Mouse (Mus musculus) stomach, embryonic 16.5 days (tissue): ENCODE measurements around the gene Aspg. TPM values are rescaled to one million over a fixed set of nuclear protein-coding genes. Genes with fewer than 3 reads are reported as not detected.

Source experiments
- ATAC-seq: fragments of 200-750 bp; cut with Nextera tagmentation; 2 replicates; pipeline ENCODE4 v1.8.0; 2017; ENCODE audit warnings: moderate number of reproducible peaks, moderate TSS enrichment; ENCODE audit not compliant: insufficient read depth, low FRiP score
- H3K27ac ChIP-seq: fragments of 300-500 bp; sonication (generic); 2 replicates; pipeline ENCODE4 v1.5.1; 2014; ENCODE audit warnings: low read length
- H3K27me3 ChIP-seq: fragments of 300-500 bp; sonication (generic); 2 replicates; pipeline ENCODE4 v1.6.1; 2014; ENCODE audit warnings: low read length, control low read depth, mixed read lengths; ENCODE audit not compliant: control insufficient read depth, insufficient read depth
- H3K36me3 ChIP-seq: fragments of 300-500 bp; sonication (generic); 2 replicates; pipeline ENCODE4 v1.6.1; 2014; ENCODE audit warnings: low read length; ENCODE audit not compliant: control insufficient read depth, insufficient read depth
- H3K4me1 ChIP-seq: fragments of 300-500 bp; sonication (generic); 2 replicates; pipeline ENCODE4 v1.6.1; 2014; ENCODE audit warnings: low read length, control low read depth, mixed read lengths; ENCODE audit not compliant: control insufficient read depth, insufficient read depth
- H3K4me2 ChIP-seq: fragments of 300-500 bp; sonication (generic); 2 replicates; pipeline ENCODE4 v1.6.1; 2014; ENCODE audit warnings: low read depth, low read length, mixed read lengths
- H3K4me3 ChIP-seq: fragments of 300-500 bp; sonication (generic); replicated peaks from 2 replicates; pipeline ENCODE4 v1.5.1; 2014; ENCODE audit warnings: mild to moderate bottlenecking, low read length
- H3K9ac ChIP-seq: fragments of 300-500 bp; sonication (generic); 2 replicates; pipeline ENCODE4 v1.6.1; 2014; ENCODE audit warnings: low read length
- H3K9me3 ChIP-seq: fragments of 300-500 bp; sonication (generic); replicated peaks from 2 replicates; pipeline ENCODE4 v1.6.1; 2016; ENCODE audit warnings: low read length, control low read depth; ENCODE audit not compliant: control insufficient read depth
- WGBS: fragments of 180-500 bp; shearing (Covaris S2); extraction: QIAGEN DNeasy Blood & Tissue Kit; methylation state at CpG from one replicate; pipeline ENCODE4 v1.1.7; 2014; 5-methylcytosine and 5-hydroxymethylcytosine counted together
- polyA plus RNA-seq: library from polyadenylated mRNA; unstranded; fragments of >200 nt; fragmentation: Nextera tagmentation; extraction: Ambion mirVana; gene quantifications from 2 replicates; pipeline ENCODE4 v1.2.1, GENCODE M21; 2015

Gene Aspg
- polyA plus RNA-seq, 1 experiment from 2014 or later: 3.8 TPM

- no peak overlapping the region for H3K4me3 ChIP-seq
- H3K4me2 ChIP-seq: no peak overlapping the region
- H3K27ac ChIP-seq: no peak overlapping the region
- peaks cover 10% of the 10 kb centered on the region; the same call in 1 of the 2 replicates for H3K4me1 ChIP-seq
- no peaks in the 10 kb centered on the region for H3K36me3 ChIP-seq
- 69% methylated on average over 9 of the region's 9 CpGs for WGBS
- H3K9me3 ChIP-seq: no peaks in the 10 kb centered on the region
- no peak for ATAC-seq
- no peak overlapping the region for H3K9ac ChIP-seq
- H3K27me3 ChIP-seq: no peaks in the 10 kb centered on the region
Measured at GRCm38 (mm10) chr12:112109701-112110100, 3.2 kb downstream of the Aspg start.

GRCm38 (mm10) chr12:112111323-112111722 is 4.8 kb downstream of the Aspg start:
- ATAC-seq: no peak
- 77% methylated on average over 5 of the region's 5 CpGs for WGBS
- Histone ChIP-seq H3K4me1 (peaks cover 10% of the 10 kb centered on the region; the same call in 1 of the 2 replicates), H3K4me2 (no peak overlapping the region), H3K9me3 (no peaks in the 10 kb centered on the region), H3K9ac (no peak overlapping the region), H3K4me3 (no peak overlapping the region), H3K27me3 (no peaks in the 10 kb centered on the region), H3K36me3 (no peaks in the 10 kb centered on the region), H3K27ac (no peak overlapping the region)

GRCm38 (mm10) chr12:112112235-112112634 is 5.8 kb downstream of the Aspg start:
- Histone ChIP-seq H3K27me3 (no peaks in the 10 kb centered on the region), H3K4me1 (peaks cover 10% of the 10 kb centered on the region), H3K4me3 (no peak overlapping the region), H3K27ac (no peak overlapping the region), H3K9ac (no peak overlapping the region), H3K9me3 (no peaks in the 10 kb centered on the region), H3K4me2 (no peak overlapping the region), H3K36me3 (no peaks in the 10 kb centered on the region)
- 93% methylated on average over 6 of the region's 6 CpGs for WGBS
- no peak for ATAC-seq

GRCm38 (mm10) chr12:112112686-112113396 is 6.4 kb downstream of the Aspg start:
- Histone ChIP-seq H3K9me3 (no peaks in the 10 kb centered on the region), H3K4me3 (no peak overlapping the region), H3K27ac (no peak overlapping the region), H3K36me3 (no peaks in the 10 kb centered on the region), H3K9ac (no peak overlapping the region), H3K4me1 (peaks cover 12% of the 10 kb centered on the region), H3K4me2 (no peak overlapping the region), H3K27me3 (no peaks in the 10 kb centered on the region)
- WGBS: 16% methylated on average over 13 of the region's 13 CpGs
- peak; percentile 33 for ATAC-seq

GRCm38 (mm10) chr12:112113710-112114109 is 7.2 kb downstream of the Aspg start:
- Histone ChIP-seq H3K4me1 (peaks cover 16% of the 10 kb centered on the region), H3K9me3 (no peaks in the 10 kb centered on the region), H3K4me2 (no peak overlapping the region), H3K9ac (no peak overlapping the region), H3K4me3 (no peak overlapping the region), H3K27me3 (no peaks in the 10 kb centered on the region), H3K27ac (no peak overlapping the region), H3K36me3 (no peaks in the 10 kb centered on the region)
- no peak for ATAC-seq
- WGBS: 12% methylated on average over 7 of the region's 7 CpGs

- H3K4me1 ChIP-seq: peaks cover 16% of the 10 kb centered on the region
- H3K4me2 ChIP-seq: no peak overlapping the region
- no peak overlapping the region for H3K4me3 ChIP-seq
- no peak for ATAC-seq
- no peaks in the 10 kb centered on the region for H3K9me3 ChIP-seq
- H3K27ac ChIP-seq: peak overlapping the region; percentile 85
- 74% methylated on average over 5 of the region's 5 CpGs for WGBS
- no peak overlapping the region for H3K9ac ChIP-seq
- H3K36me3 ChIP-seq: no peaks in the 10 kb centered on the region
- no peaks in the 10 kb centered on the region for H3K27me3 ChIP-seq
Measured at GRCm38 (mm10) chr12:112117006-112117405, 10.5 kb downstream of the Aspg start.

- Histone ChIP-seq H3K9ac (peak overlapping the region; percentile 50), H3K9me3 (no peaks in the 10 kb centered on the region), H3K36me3 (no peaks in the 10 kb centered on the region), H3K4me2 (no peak overlapping the region), H3K27me3 (no peaks in the 10 kb centered on the region), H3K4me3 (no peak overlapping the region), H3K27ac (peak overlapping the region; percentile 85), H3K4me1 (peaks cover 16% of the 10 kb centered on the region)
- 57% methylated on average over 7 of the region's 7 CpGs for WGBS
- peak; percentile 76 for ATAC-seq
Measured at GRCm38 (mm10) chr12:112117649-112118048, 11.2 kb downstream of the Aspg start.

- H3K4me1 ChIP-seq: peaks cover 8% of the 10 kb centered on the region
- no peak for ATAC-seq
- H3K9ac ChIP-seq: no peak overlapping the region
- no peaks in the 10 kb centered on the region for H3K9me3 ChIP-seq
- no peaks in the 10 kb centered on the region for H3K27me3 ChIP-seq
- no peak overlapping the region for H3K4me3 ChIP-seq
- WGBS: 82% methylated on average over 3 of the region's 3 CpGs
- no peak overlapping the region for H3K27ac ChIP-seq
- H3K4me2 ChIP-seq: no peak overlapping the region
- no peaks in the 10 kb centered on the region for H3K36me3 ChIP-seq
Measured at GRCm38 (mm10) chr12:112121188-112121587, 14.7 kb downstream of the Aspg start.

GRCm38 (mm10) chr12:112125903-112126302 is 19.4 kb downstream of the Aspg start:
- Histone ChIP-seq H3K4me3 (no peak overlapping the region), H3K9ac (no peak overlapping the region), H3K36me3 (no peaks in the 10 kb centered on the region), H3K9me3 (no peaks in the 10 kb centered on the region), H3K27ac (peak overlapping the region; percentile 80), H3K4me2 (peak overlapping the region; percentile 10; the same call in 1 of the 2 replicates), H3K27me3 (no peaks in the 10 kb centered on the region), H3K4me1 (peaks cover 17% of the 10 kb centered on the region; the same call in 1 of the 2 replicates)
- ATAC-seq: peak; percentile 83
- 45% methylated on average over 14 of the region's 14 CpGs for WGBS
